Comparison of ENCODE assay signal across 25 mouse cellular contexts in the genomic region with DNA sequence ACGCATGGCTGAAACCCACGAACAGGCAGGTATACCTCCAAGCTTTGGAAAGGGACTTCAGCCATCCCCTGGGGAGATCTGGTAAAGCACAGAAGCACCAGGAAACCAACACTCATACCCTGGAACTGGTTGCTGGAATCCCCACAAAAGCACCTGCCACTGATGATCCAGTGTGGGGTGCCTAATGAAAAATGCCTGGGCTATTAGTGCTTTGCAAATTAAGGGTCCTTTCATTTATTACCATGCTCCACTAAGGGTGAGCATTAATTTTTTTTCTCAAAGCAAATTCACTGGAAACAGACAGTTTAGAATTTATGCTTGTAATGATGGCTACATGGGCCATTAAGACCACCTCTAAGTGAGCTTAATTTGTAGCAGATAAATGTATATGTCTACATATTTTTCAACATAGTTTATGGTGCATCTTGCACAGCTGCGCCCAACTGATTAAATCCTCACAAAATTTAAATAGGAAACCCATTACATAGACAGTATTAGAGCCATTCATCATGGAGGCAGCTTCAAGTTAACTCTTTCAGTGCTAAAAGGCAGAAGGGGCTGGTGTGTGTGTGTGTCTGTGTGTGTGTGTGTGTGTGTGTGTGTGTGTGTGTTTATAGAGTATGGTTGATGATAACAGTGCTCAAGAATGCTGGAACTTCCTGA.
"Had no signal": no experiment of that assay in that cellular context is flagged by ENCODE, and none has a peak within 500 bp of the region (broad histone marks: within the 10 kb centered on the region; RNA-seq: fewer than 3 reads in every experiment).

No protein-coding gene starts in this region.

- H3K9me3 ChIP-seq: limb, embryonic 12.5 days; limb, embryonic 15.5 days; midbrain, embryonic 10.5 days; midbrain, embryonic 13.5 days had no signal

- H3K27me3 ChIP-seq: limb, embryonic 12.5 days; limb, embryonic 15.5 days; megakaryocyte, embryonic 14.5 days; midbrain, embryonic 13.5 days had no signal

- H3K4me1 ChIP-seq: limb, embryonic 15.5 days; megakaryocyte, embryonic 14.5 days; midbrain, embryonic 13.5 days had no signal

- H3K27ac ChIP-seq: kidney, postnatal 0 days; left cerebral cortex, adult 2 months; limb, embryonic 12.5 days; limb, embryonic 15.5 days; liver, embryonic 14.5 days; macrophage; midbrain, embryonic 10.5 days; midbrain, embryonic 13.5 days had no signal

- H3K9ac ChIP-seq: limb, embryonic 12.5 days; limb, embryonic 15.5 days; liver, embryonic 14.5 days; liver, postnatal 0 days; lung, embryonic 14.5 days; midbrain, embryonic 13.5 days had no signal

- ATAC-seq: intestine, postnatal 0 days; liver, postnatal 0 days; lung, postnatal 0 days; midbrain, embryonic 13.5 days; midbrain, embryonic 16.5 days had no signal

- H3K4me3 ChIP-seq: left cerebral cortex, adult 2 months; limb, embryonic 12.5 days; limb, embryonic 15.5 days; midbrain, embryonic 10.5 days; midbrain, embryonic 13.5 days; myocyte had no signal

- H3K36me3 ChIP-seq: limb, embryonic 12.5 days; limb, embryonic 15.5 days; midbrain, embryonic 10.5 days; midbrain, embryonic 13.5 days had no signal

- DNase-seq: kidney, adult 2 months; kidney, postnatal 25 days; layer of hippocampus, postnatal 36 days; left cerebral cortex, postnatal 4 days; liver, postnatal 0 days; lung, embryonic 14.5 days; right cerebral cortex, adult 18-20 months; right cerebral cortex, postnatal 14 days; spleen, adult 18-20 months; thymus, adult 18-20 months; thymus, postnatal 36 days had no signal

- H3K4me2 ChIP-seq: limb, embryonic 12.5 days; limb, embryonic 15.5 days; liver, embryonic 11.5 days; lung, embryonic 14.5 days; midbrain, embryonic 13.5 days had no signal
